Mouse (Mus musculus): ENCODE measurements around the gene Rmnd5b. TPM values are rescaled to one million over a fixed set of nuclear protein-coding genes. Genes with fewer than 3 reads are reported as not detected.
"Not testable (repeated sequence)": the region's sequence is repeated elsewhere in the genome, so short reads cannot be mapped to it uniquely, and the experiment has no call there.

The Rmnd5b gene
- polyA plus RNA-seq (2016; fragmentation: Nextera tagmentation; extraction: Ambion mirVana), result 38.9 and 45.6 TPM in 2 replicates

GRCm38 (mm10) chr11:51635525-51636322 lies at the start of gene Rmnd5b:
Rmnd5b (minus strand) TSS chr11:51635896.
- under 1% methylated on average over 61 of the region's 61 CpGs for WGBS
- peak within 1 kb of the TSS; percentile 89 for H3K4me3 ChIP-seq
- H3K27me3 ChIP-seq (ENCODE audit: insufficient read depth, poor library complexity, severe bottlenecking), result no peaks in the 10 kb centered on the region
- DNase-seq (ENCODE audit: low spot score), result peak; percentile 86
- H3K9me3 ChIP-seq, result no peaks in the 10 kb centered on the region
- H3K36me3 ChIP-seq, result 0 out of 2 replicates have a peak, but pooled peaks cover 5% of the 10 kb centered on the region
- peak within 1 kb of the TSS; percentile 89 for H3K27ac ChIP-seq
- peaks cover 34% of the 10 kb centered on the region for H3K4me1 ChIP-seq (replicated peaks)

- DNase-seq (ENCODE audit: low spot score), result no peak
- WGBS, result 50% methylated on average over 8 of the region's 8 CpGs
These were observed 46.3 kb upstream of the Rmnd5b start for GRCm38 (mm10) chr11:51681976-51682374.

GRCm38 (mm10) chr11:51681324-51681975 lies 45.8 kb upstream of the Rmnd5b start:
- Histone ChIP-seq H3K4me3 (peak overlapping the region; percentile 14; the same call in 1 of the 2 replicates), H3K27me3 (ENCODE audit: insufficient read depth, poor library complexity, severe bottlenecking) (no peaks in the 10 kb centered on the region), H3K4me1 (replicated peaks) (peaks cover 9% of the 10 kb centered on the region), H3K9me3 (no peaks in the 10 kb centered on the region), H3K36me3 (peaks cover 13% of the 10 kb centered on the region), H3K27ac (no peak overlapping the region)
- 36% methylated on average over 13 of the region's 13 CpGs for WGBS
- DNase-seq (ENCODE audit: low spot score), result peak; percentile 84

More at GRCm38 (mm10) chr11:51681976-51682374, 46.3 kb upstream of the Rmnd5b start:
- peaks cover 9% of the 10 kb centered on the region for H3K4me1 ChIP-seq (replicated peaks)
- H3K4me3 ChIP-seq, result no peak overlapping the region
- no peaks in the 10 kb centered on the region for H3K9me3 ChIP-seq
- peaks cover 13% of the 10 kb centered on the region for H3K36me3 ChIP-seq
- H3K27ac ChIP-seq, result no peak overlapping the region
- H3K27me3 ChIP-seq (ENCODE audit: insufficient read depth, poor library complexity, severe bottlenecking), result no peaks in the 10 kb centered on the region

GRCm38 (mm10) chr11:51679466-51679865 lies 43.8 kb upstream of the Rmnd5b start:
- H3K9me3 ChIP-seq, result no peaks in the 10 kb centered on the region
- no peak overlapping the region for H3K4me3 ChIP-seq
- no peaks in the 10 kb centered on the region for H3K36me3 ChIP-seq
- H3K27me3 ChIP-seq (ENCODE audit: insufficient read depth, poor library complexity, severe bottlenecking), result no peaks in the 10 kb centered on the region
- peaks cover 9% of the 10 kb centered on the region for H3K4me1 ChIP-seq (replicated peaks)
- 78% methylated on average over 3 of the region's 3 CpGs for WGBS
- no peak for DNase-seq (ENCODE audit: low spot score)
- no peak overlapping the region for H3K27ac ChIP-seq

GRCm38 (mm10) chr11:51677737-51678418 lies 42.2 kb upstream of the Rmnd5b start:
- peaks cover 9% of the 10 kb centered on the region for H3K4me1 ChIP-seq (replicated peaks)
- H3K27ac ChIP-seq, result no peak overlapping the region
- 78% methylated on average over 6 of the region's 6 CpGs for WGBS

GRCm38 (mm10) chr11:51675386-51675785 lies 39.7 kb upstream of the Rmnd5b start:
- Histone ChIP-seq H3K36me3 (no peaks in the 10 kb centered on the region), H3K27ac (no peak overlapping the region)
- 79% methylated on average over 5 of the region's 5 CpGs for WGBS

More at GRCm38 (mm10) chr11:51677737-51678418, 42.2 kb upstream of the Rmnd5b start:
- Histone ChIP-seq H3K9me3 (no peaks in the 10 kb centered on the region), H3K27me3 (ENCODE audit: insufficient read depth, poor library complexity, severe bottlenecking) (no peaks in the 10 kb centered on the region), H3K36me3 (no peaks in the 10 kb centered on the region), H3K4me3 (no peak overlapping the region)
- no peak for DNase-seq (ENCODE audit: low spot score)

GRCm38 (mm10) chr11:51673291-51673690 lies 37.6 kb upstream of the Rmnd5b start:
- no peaks in the 10 kb centered on the region for H3K36me3 ChIP-seq
- H3K9me3 ChIP-seq, result no peaks in the 10 kb centered on the region
- H3K4me3 ChIP-seq, result no peak overlapping the region
- H3K27me3 ChIP-seq (ENCODE audit: insufficient read depth, poor library complexity, severe bottlenecking), result no peaks in the 10 kb centered on the region
- 89% methylated on average over 9 of the region's 9 CpGs for WGBS
- no peak overlapping the region for H3K27ac ChIP-seq
- H3K4me1 ChIP-seq (replicated peaks), result no peaks in the 10 kb centered on the region
- no peak for DNase-seq (ENCODE audit: low spot score)

More at GRCm38 (mm10) chr11:51675386-51675785, 39.7 kb upstream of the Rmnd5b start:
- DNase-seq (ENCODE audit: low spot score), result no peak
- H3K9me3 ChIP-seq, result no peaks in the 10 kb centered on the region
- no peak overlapping the region for H3K4me3 ChIP-seq
- no peaks in the 10 kb centered on the region for H3K27me3 ChIP-seq (ENCODE audit: insufficient read depth, poor library complexity, severe bottlenecking)
- no peaks in the 10 kb centered on the region for H3K4me1 ChIP-seq (replicated peaks)

- WGBS, result 82% methylated on average over 2 of the region's 2 CpGs
- H3K27me3 ChIP-seq (ENCODE audit: insufficient read depth, poor library complexity, severe bottlenecking), result no peaks in the 10 kb centered on the region
These were observed 35.7 kb upstream of the Rmnd5b start for GRCm38 (mm10) chr11:51671376-51671775.

GRCm38 (mm10) chr11:51670846-51671245 lies 35.1 kb upstream of the Rmnd5b start:
- Histone ChIP-seq H3K9me3 (no peaks in the 10 kb centered on the region), H3K27me3 (ENCODE audit: insufficient read depth, poor library complexity, severe bottlenecking) (no peaks in the 10 kb centered on the region), H3K36me3 (no peaks in the 10 kb centered on the region), H3K4me3 (no peak overlapping the region), H3K4me1 (replicated peaks) (no peaks in the 10 kb centered on the region), H3K27ac (no peak overlapping the region)
- 96% methylated on average over 7 of the region's 7 CpGs for WGBS
- no peak for DNase-seq (ENCODE audit: low spot score)

More at GRCm38 (mm10) chr11:51671376-51671775, 35.7 kb upstream of the Rmnd5b start:
- no peaks in the 10 kb centered on the region for H3K9me3 ChIP-seq
- no peaks in the 10 kb centered on the region for H3K4me1 ChIP-seq (replicated peaks)
- no peaks in the 10 kb centered on the region for H3K36me3 ChIP-seq
- no peak overlapping the region for H3K27ac ChIP-seq
- DNase-seq (ENCODE audit: low spot score), result no peak
- no peak overlapping the region for H3K4me3 ChIP-seq

- H3K4me3 ChIP-seq; H3K36me3 ChIP-seq; H3K9me3 ChIP-seq; H3K27ac ChIP-seq; H3K27me3 ChIP-seq (ENCODE audit: insufficient read depth, poor library complexity, severe bottlenecking); DNase-seq (ENCODE audit: low spot score); H3K4me1 ChIP-seq (replicated peaks): not testable (repeated sequence)
- 95% methylated on average over 7 of the region's 7 CpGs for WGBS
These were observed 29.1 kb upstream of the Rmnd5b start for GRCm38 (mm10) chr11:51664747-51665146.

GRCm38 (mm10) chr11:51662632-51663031 lies 26.9 kb upstream of the Rmnd5b start:
- 78% methylated on average over 7 of the region's 7 CpGs for WGBS
- H3K9me3 ChIP-seq, result no peaks in the 10 kb centered on the region
- no peak for DNase-seq (ENCODE audit: low spot score)
- no peak overlapping the region for H3K4me3 ChIP-seq
- no peaks in the 10 kb centered on the region for H3K36me3 ChIP-seq
- H3K27me3 ChIP-seq (ENCODE audit: insufficient read depth, poor library complexity, severe bottlenecking), result no peaks in the 10 kb centered on the region
- H3K4me1 ChIP-seq (replicated peaks), result no peaks in the 10 kb centered on the region
- H3K27ac ChIP-seq, result no peak overlapping the region

GRCm38 (mm10) chr11:51661867-51662365 lies 26.2 kb upstream of the Rmnd5b start:
- 79% methylated on average over 16 of the region's 16 CpGs for WGBS
- Histone ChIP-seq H3K27me3 (ENCODE audit: insufficient read depth, poor library complexity, severe bottlenecking) (no peaks in the 10 kb centered on the region), H3K36me3 (no peaks in the 10 kb centered on the region), H3K4me1 (replicated peaks) (peaks cover 4% of the 10 kb centered on the region; the same call in 1 of the 2 replicates), H3K9me3 (no peaks in the 10 kb centered on the region), H3K4me3 (no peak overlapping the region), H3K27ac (no peak overlapping the region)
- DNase-seq (ENCODE audit: low spot score), result no peak

All from hindbrain, embryonic 10.5 days (tissue).